Mouse (Mus musculus): Measurements from ENCODE around the gene Rnf157.

GRCm38 (mm10) chr11:116421102-116421501 lies 8.3 kb upstream of the Rnf157 start:
- TF ChIP-seq CTCF (IDR thresholded peaks at IDR 0.05; ENCODE audit: extremely low read depth, insufficient read length, insufficient replicate concordance, low read depth, low read length) = no peak
- TF ChIP-seq POLR2A (IDR thresholded peaks at IDR 0.05; ENCODE audit: low read depth, low read length) = no peak
